Mouse (Mus musculus): ENCODE measurements around the gene Upk3bl.
"Not testable (repeated sequence)": the region's sequence is repeated elsewhere in the genome, so short reads cannot be mapped to it uniquely, and the experiment has no call there.

Upk3bl gene

GRCm38 (mm10) chr5:136045987-136046386, 8.3 kb upstream of the Upk3bl start:
- peak; percentile 92 for DNase-seq (ENCODE audit: low read depth, low spot score)

- peak; percentile 45 for DNase-seq (ENCODE audit: low read depth, low spot score)
Observed at GRCm38 (mm10) chr5:136048541-136048940, 5.8 kb upstream of the Upk3bl start.

DNA sequence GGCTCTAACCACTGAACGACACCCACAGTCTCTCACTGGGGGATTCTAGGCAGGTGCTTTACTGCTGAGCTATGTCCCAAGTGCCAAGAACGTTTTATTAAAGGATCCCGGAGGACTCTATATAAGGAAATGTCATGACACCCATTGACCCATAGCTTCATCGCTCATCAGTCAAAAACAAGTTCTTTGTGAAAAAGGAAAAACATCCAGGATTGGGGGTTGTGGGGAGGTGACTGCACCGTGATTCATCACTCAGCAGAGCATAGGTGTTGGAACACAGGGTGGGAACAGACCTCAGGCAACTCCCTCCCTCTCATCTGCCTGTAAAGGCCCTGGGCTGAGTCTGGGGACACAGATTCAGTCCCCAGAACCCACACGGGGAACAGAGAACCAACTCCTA, 4.4 kb upstream of the Upk3bl start:
- DNase-seq (ENCODE audit: low read depth, low spot score) = no peak

GRCm38 (mm10) chr5:136051231-136052085, 2.8 kb upstream of the Upk3bl start:
- DNase-seq (ENCODE audit: low read depth, low spot score) = peak; percentile 42

GRCm38 (mm10) chr5:136052861-136053655, 1.2 kb upstream of the Upk3bl start:
- DNase-seq (ENCODE audit: low read depth, low spot score) = peak; percentile 86

DNA sequence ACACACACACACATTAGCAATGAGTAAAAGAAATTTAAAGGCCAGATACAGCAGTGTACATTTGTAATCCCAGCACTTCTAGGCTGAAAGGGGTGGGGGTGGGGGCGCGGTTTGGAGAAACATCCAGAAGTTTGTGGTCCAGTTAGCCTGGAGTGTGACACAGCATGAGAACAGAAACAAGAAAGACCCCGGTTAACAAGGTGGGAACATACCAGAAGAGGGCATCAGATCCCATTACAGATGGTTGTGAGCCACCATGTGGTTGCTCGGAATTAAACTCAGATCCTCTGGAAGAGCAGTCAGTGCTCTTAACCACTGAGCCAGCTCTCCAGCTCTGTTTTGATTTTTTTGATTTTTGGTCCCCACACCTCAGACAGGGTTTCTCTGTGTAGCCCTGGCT, 1.8 kb downstream of the Upk3bl start:
- no peak for DNase-seq (ENCODE audit: low read depth, low spot score)

- no peak for DNase-seq (ENCODE audit: low read depth, low spot score)
Observed at GRCm38 (mm10) chr5:136057085-136057484, 2.8 kb downstream of the Upk3bl start.

GRCm38 (mm10) chr5:136061567-136061966, 7.3 kb downstream of the Upk3bl start:
- DNase-seq (ENCODE audit: low read depth, low spot score) = peak; percentile 91

GRCm38 (mm10) chr5:136063920-136064319, 9.6 kb downstream of the Upk3bl start:
- peak; percentile 77 for DNase-seq (ENCODE audit: low read depth, low spot score)

DNA sequence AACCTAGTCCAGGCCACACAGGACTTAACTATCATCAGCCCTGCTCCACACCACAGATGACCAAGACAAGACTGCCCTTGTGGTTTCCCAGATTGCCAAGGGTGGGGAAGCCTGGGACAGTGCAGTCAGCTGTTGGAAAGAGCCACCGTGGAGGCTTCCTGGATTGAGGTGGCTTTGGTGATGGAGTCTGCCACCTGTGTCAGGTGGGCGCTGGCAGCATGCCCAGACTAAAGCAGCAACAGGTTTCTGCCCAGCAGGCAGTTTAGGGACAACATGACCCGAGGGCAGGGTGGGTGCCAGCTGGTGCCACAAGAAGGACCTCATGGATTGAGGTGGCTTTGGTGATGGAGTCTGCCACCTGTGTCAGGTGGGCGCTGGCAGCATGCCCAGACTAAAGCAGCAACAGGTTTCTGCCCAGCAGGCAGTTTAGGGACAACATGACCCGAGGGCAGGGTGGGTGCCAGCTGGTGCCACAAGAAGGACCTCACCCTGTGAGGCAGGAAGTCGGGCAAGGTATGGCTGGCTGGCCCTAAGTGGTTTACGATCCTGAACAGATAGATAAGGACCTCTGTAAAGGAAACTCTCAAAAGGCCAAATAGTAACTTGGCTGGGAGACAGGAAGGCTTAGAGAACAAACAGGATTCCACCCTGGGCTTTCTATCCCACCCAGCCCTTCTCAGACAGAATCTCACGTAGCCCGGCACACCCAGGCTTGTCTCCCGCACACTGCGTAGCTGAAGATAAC, 12.3 kb downstream of the Upk3bl start:
- DNase-seq (ENCODE audit: low read depth, low spot score) = not testable (repeated sequence)

- DNase-seq (ENCODE audit: low read depth, low spot score) = peak; percentile 64
Observed at GRCm38 (mm10) chr5:136069411-136069810, 15.1 kb downstream of the Upk3bl start.

DNA sequence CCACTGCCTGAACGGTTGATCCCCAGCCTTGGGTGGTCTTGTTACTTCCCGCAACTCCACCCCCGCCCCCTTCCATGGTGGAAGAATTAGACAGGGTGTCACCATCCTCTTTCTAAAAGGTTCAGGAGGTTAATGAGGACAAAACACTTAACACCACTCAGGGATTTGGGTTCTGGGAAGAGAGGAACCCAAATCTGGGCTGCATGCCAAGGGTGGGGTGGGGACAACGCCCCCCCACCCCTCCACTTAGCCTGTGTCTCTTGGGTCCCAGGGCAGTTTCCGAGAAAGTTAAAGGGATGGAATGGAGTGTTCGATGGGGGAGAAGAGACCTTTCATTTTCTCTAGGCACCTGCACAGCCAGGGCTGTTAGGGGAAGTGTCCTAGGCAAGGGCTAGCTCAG, 18.8 kb downstream of the Upk3bl start:
- DNase-seq (ENCODE audit: low read depth, low spot score) = peak; percentile 54

DNA sequence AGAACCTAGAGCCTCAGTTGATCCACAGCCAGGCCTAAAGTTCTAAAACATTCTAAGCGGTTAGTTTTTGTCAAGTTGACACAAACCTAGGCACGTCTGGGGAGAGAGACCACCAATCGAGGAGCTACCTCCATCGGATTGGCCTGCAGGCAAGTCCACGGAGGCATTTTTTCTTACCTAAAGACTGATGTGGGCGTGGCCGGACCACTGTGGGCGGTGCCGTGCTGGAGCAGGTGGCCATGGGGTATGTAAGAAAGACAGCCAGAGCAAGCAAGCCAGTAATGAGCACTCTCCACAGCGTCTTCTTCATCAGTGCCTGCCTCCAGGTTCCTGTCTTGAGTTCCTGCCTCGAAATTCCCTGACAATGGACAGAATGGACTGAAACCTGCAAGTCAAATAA, 19.2 kb downstream of the Upk3bl start:
- DNase-seq (ENCODE audit: low read depth, low spot score) = peak; percentile 82

- no peak for DNase-seq (ENCODE audit: low read depth, low spot score)
Observed at GRCm38 (mm10) chr5:136075076-136075475, 20.8 kb downstream of the Upk3bl start.

GRCm38 (mm10) chr5:136076284-136076683, 22.0 kb downstream of the Upk3bl start:
- DNase-seq (ENCODE audit: low read depth, low spot score) = peak; percentile 77

GRCm38 (mm10) chr5:136077001-136077550, 22.8 kb downstream of the Upk3bl start:
- no peak for DNase-seq (ENCODE audit: low read depth, low spot score)

GRCm38 (mm10) chr5:136078136-136078535, 23.8 kb downstream of the Upk3bl start:
- DNase-seq (ENCODE audit: low read depth, low spot score) = no peak

DNA sequence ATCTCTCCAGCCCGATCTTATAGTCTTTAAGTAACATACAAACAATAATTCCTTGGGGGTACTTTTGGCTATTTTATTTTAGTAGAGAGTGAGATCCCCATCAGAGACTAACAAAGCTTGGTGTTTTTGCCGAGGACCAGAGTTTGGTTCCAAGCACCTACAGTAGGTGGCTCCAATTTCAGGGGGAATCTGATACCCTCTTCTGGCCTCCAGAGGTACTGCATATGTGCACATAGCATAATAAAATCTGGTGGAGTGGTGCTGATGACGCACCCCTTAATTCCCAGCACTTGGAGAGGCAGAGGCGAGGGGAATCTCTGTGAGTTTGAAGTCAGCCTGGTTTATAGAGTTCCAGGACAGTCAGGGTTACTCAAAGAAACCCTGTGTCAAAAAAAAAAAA, 28.1 kb downstream of the Upk3bl start:
- peak; percentile 67 for DNase-seq (ENCODE audit: low read depth, low spot score)

GRCm38 (mm10) chr5:136083669-136084107, 29.4 kb downstream of the Upk3bl start, which contains the start of gene Rasa4:
TSS of gene Rasa4 (plus strand) at chr5:136083916.
- peak; percentile 98 for DNase-seq (ENCODE audit: low read depth, low spot score)

- DNase-seq (ENCODE audit: low read depth, low spot score) = no peak
Observed at GRCm38 (mm10) chr5:136084144-136084881, 30.0 kb downstream of the Upk3bl start.

Data from ZHBTc4 (cell line).